Mouse (Mus musculus): ENCODE data around the gene Plpp7.

DNA sequence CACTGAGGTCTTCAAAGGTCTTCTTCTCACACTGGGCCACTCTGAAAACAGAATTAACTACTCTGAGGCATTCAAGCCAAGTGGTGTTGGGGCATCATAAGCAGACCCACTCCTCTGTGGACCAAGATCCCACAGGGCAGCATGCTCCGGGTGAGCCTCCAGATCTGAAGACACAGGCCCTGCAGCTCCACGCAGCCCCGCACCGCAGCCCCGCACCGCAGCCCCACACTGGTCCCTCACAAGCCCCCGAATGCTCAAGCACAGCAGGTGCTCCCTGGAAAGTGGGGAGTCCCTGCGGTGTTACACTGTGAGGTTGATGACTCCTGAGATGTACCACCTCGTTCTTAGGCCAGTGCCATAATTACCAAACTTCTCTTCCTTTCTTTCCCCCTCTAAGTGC is 37.1 kb upstream of the Plpp7 start:
- TF ChIP-seq EP300 (IDR thresholded peaks at IDR 0.05; ENCODE audit: low read depth), result no peak
- TF ChIP-seq CTCF (IDR thresholded peaks at IDR 0.05; ENCODE audit: low read depth), result no peak

Data from liver, embryonic 14.5 days (tissue).